Mouse (Mus musculus) right cerebral cortex, adult 2 months (tissue): ENCODE results near the gene Ica1.

Experiments
- DNase-seq, 2 experiments: peaks; one replicate each; pipeline ENCODE4 v3.0.0; 2021 to 2022; ENCODE audit warnings: low spot score in 2 of 2

Gene Ica1

DNA sequence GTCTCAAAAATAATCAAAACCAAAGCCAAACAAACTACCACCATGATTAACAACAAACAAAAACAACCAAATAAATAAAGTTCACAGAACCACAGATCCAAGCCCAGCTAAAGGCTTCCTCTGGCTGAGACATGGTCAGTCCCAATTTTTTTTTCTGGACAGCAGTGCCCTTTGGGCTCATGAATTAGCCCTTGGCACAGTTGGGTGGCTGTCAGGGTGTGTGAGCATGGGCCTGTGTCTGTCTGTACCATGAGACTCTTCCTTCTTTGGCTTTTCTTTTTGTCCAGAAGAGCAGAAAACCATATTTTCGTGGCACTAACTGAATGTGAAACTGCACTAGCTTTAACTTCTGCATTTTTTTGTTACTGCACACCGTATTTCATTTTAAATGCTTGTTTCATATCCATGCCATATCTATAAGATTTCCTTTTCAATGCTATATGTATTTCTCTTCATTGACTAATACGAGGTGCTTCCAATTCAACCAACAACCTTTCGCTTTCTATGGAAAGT is 34.0 kb downstream of the Ica1 start:
- DNase-seq, result no peak

DNA sequence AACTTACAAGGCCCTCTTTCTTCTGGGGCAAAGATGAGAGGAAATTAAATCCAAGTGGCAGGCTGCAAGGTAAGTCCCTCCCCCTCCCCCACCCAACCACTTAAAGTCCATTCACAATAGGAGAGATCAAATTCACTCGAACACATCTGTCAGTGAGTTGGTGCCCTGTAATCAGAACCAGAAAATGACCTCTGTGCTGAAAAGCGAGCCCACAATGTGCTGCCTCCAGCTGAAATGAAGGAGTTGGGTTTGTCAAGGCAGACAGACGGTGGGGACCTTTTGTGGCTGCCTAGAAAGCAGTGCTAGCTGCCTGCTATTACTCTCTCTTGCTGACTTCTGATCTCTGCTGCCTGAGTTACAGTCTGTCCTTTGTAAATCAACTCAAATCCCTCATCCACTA is 35.8 kb downstream of the Ica1 start:
- DNase-seq, result no peak

GRCm38 (mm10) chr6:8741659-8742058 is 36.6 kb downstream of the Ica1 start:
- no peak for DNase-seq

- no peak for DNase-seq
Measured at GRCm38 (mm10) chr6:8740092-8740491, 38.2 kb downstream of the Ica1 start.

DNA sequence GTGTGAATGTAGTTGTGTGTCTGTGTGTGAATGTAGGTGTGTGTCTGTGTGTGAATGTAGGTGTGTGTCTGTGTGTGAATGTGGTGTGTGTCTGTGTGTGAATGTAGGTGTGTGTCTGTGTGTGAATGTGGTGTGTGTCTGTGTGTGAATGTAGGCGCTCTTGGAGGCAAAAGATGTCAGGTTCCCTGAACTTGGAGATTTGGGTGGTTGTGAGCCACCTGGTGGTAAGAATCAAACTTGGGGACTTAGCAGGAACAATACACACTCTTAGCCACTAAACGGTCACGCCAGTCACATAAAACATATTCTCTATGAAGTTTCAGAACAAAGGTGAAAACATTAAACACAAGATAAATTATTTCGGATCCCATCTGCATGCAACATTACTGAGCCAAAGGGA is 39.9 kb downstream of the Ica1 start:
- peak; percentile 25 to 26 for DNase-seq

- no peak for DNase-seq
Measured at GRCm38 (mm10) chr6:8736493-8736820, 41.8 kb downstream of the Ica1 start.

GRCm38 (mm10) chr6:8735657-8736492 is 42.4 kb downstream of the Ica1 start:
- DNase-seq, result peak; percentile 84 to 88

DNA sequence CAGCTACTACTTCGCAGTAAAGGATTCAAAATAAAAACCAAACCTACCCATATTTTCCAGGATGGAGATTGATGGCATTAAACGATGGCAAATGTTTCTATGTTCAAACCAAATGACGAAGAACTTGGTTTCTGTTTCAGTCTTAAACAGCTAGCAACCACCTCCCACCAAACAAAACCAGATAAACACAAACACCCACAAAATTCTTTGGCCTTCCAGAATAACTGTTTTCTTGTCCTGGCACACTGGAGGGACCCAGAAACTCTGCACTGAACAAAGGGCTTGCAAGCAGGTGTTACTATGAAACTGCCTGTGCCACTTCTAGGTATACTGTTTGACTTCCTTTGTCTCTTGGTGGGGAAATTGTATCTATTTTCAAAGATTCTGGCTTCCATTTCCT is 43.2 kb downstream of the Ica1 start:
- no peak for DNase-seq

DNA sequence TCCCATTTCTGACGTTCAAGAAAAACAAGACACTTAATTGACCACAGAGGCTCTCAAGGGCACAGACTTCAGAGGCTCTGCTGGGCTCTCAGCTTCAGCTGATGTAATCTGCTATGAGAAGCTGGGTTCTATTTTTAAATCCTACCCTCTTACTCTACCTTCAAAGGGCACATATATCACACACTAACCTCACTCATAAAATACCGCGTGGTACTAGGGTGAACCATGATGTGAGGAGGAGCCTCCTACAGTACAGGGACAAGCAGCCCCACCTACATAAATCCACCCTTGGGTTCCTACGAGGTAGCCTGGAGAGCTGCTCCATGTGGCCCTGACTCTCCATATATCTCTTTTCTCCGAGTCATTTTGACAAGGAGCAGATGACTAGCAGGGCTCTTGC is 45.8 kb downstream of the Ica1 start:
- no peak for DNase-seq

- no peak for DNase-seq
Measured at GRCm38 (mm10) chr6:8731656-8732191, 46.6 kb downstream of the Ica1 start.

GRCm38 (mm10) chr6:8730433-8730832 is 47.9 kb downstream of the Ica1 start:
- DNase-seq, result no peak

- peak in 1 of 2 experiments; percentile 25 for DNase-seq
Measured at GRCm38 (mm10) chr6:8727806-8728205, 50.5 kb downstream of the Ica1 start.

- DNase-seq, result no peak
Measured at GRCm38 (mm10) chr6:8725610-8726009, 52.7 kb downstream of the Ica1 start.

DNA sequence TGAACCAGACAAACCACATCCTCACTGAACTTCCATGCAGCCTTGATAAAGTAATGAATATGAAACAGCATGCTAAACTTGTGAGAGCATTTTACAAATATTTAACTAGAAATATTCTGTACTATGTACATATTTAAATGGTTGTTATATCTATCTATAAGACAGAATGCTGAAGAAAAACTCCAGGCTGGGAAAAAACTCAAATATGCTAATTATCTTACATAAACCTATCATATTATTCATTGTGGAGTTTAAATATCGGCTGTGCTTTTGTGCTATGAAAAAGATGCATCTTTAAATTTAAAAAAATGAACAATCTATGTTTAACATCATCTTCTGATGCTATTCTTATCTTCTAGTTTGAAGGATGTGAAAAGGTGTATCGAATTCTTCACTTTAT is 58.6 kb downstream of the Ica1 start:
- DNase-seq, result no peak

- no peak for DNase-seq
Measured at GRCm38 (mm10) chr6:8717967-8718366, 60.3 kb downstream of the Ica1 start.

- DNase-seq, result no peak
Measured at GRCm38 (mm10) chr6:8716539-8716938, 61.7 kb downstream of the Ica1 start.

- DNase-seq, result no peak
Measured at GRCm38 (mm10) chr6:8711246-8711645, 67.0 kb downstream of the Ica1 start.

DNA sequence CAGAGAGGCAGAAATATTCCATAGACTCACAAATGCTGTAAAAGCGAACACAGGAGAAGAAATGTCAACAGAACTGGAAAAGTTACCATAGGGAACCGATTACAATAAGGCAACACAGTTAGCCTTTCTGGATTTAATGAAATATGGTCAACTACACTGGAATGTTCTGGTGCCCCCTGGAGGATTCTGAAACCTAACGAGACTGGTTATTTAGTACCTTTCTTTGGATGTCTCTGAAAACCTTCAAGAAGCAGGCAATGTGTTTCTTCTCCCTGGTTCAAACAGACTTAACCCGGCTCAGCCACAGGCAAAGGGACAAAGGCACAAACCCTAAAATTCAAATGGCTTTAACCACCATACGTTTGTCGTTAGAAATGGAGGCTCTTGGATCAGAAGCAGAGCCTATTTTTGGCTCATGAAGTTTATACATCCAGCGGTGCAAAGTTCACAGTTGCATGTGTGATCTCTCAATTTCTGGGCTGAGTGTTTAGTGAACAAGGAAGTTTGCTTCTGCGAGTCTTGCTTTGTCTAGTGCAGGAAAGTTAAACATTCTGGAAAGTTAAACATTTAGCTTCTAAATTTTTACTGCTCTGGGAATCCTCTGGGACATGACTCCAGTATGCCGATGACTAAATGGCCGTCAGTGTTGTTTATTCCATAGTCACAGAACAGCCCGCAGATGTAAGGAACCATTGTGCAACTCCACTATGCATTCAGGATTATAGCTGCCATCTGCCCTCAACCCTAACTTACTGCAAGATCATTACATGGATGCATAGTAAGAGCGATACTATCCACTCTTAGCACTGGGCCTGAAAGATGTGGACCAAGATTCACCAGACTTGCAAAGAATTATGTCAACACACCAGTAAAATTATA is 83.4 kb downstream of the Ica1 start:
- peak; percentile 44 to 50 for DNase-seq

DNA sequence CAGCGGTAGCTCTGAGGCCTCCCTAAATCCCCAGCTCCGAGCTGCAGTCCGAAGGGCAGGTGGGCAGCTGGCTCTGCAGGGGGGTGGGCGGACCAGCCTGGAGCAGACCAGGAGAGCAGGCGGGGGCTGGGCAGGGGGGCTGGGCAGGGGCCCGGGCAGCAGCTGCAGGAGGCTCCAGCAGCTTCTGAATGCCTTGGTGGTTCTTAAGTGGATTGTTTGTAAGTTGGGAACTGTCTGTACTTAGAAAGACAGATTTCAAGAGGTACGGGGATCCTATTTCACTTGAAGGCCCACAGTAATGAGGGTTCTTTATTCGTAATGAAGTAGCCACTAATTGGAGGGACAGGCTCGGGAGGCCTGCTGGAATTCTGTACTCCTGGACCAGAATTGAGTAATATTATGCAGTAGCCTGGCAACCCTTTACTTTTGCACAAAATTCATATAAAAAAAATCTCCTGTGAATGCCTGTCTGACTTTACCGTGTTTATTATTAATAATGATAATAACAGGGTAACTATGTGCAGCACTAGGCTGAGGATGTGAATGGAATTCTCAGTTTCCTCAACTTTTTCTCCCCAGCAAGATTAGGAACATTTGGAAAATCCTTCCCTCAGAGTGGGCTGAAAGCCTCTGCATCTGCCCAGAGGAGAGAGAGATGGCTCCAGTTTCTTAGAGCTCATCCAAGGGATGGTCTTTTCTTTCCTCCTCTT is 84.2 kb downstream of the Ica1 start:
- no peak for DNase-seq

GRCm38 (mm10) chr6:8693141-8693881 is 85.0 kb downstream of the Ica1 start:
- peak; percentile 39 to 48 for DNase-seq
